Comparison of ENCODE assay signal across 10 mouse cellular contexts in the genomic region with DNA sequence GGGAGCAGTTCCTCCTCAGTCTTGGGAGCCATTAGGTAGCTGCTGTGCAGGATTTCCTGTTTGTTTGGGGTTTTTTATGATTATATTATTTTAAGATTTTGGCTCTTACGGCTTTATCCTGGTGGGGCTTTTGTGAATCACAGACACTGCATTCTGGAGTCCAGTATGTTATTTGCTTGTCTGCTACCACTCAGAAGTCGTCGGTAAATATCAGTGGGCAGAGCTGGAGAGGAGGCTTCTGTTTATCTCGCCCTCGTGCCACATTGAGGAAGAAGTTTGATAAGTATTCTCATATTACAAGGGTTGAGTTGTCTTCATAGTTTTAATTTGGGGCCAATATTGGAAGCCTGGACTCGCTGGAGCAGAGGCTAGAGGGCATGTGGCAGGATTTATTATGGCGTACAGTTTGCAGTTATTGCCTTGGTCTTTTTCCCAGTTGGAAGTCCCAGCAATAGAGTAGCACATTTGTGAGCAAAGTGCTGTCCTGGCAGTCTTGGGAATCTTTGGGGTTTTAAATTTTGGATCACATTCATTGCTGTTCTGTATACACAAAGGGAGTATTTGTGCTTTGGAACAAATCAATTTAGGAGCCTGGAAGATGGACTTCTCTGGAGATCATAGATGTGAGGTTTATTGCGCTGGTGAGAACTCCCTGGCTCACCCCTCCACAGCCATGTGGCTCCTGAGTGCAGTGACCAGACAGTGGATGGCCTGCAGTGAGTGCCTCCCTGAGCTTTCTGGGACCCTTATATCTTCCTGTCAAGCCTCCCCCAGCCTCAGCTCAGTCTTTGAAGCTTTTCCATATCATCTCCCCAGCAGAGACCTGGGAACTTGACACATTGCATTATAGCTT.
A peak's percentile ranks its signal among the peaks of the same experiment; 100 is the strongest.
DNase-seq lines count a peak whose midpoint lies in the region; ATAC-seq and TF ChIP-seq lines count a peak whose summit lies in the region.
"Had no signal": no experiment of that assay in that cellular context is flagged by ENCODE, and none has a peak within 500 bp of the region (broad histone marks: within the 10 kb centered on the region; RNA-seq: fewer than 3 reads in every experiment).

No protein-coding gene starts in this region.

- 0 out of 2 replicates have a peak, but pooled peaks cover 3% of the 10 kb centered on the region for H3K36me3 ChIP-seq in lung, embryonic 14.5 days (ENCODE audit: insufficient read depth)
- no peaks in the 10 kb centered on the region for H3K36me3 ChIP-seq in forebrain, embryonic 15.5 days
- H3K36me3 ChIP-seq in limb, embryonic 12.5 days: peaks cover 15% of the 10 kb centered on the region; the same call in 1 of the 2 replicates
- H3K36me3 ChIP-seq in liver, embryonic 12.5 days: peaks cover 6% of the 10 kb centered on the region; the same call in 1 of the 2 replicates
- H3K36me3 ChIP-seq: liver, embryonic 15.5 days had no signal

- no peak for TF ChIP-seq POLR2A in olfactory bulb, adult 2 months (IDR thresholded peaks at IDR 0.05; ENCODE audit: insufficient read depth, low read depth, low read length)

- no peak for TF ChIP-seq CTCF in lung, embryonic 14.5 days (IDR thresholded peaks at IDR 0.05; ENCODE audit: low read depth)
- TF ChIP-seq CTCF in olfactory bulb, adult 2 months (IDR thresholded peaks at IDR 0.05; ENCODE audit: insufficient read depth, low read depth, low read length): no peak

- H3K27me3 ChIP-seq in lung, embryonic 14.5 days (ENCODE audit: insufficient read depth, low read length): no peaks in the 10 kb centered on the region
- H3K27me3 ChIP-seq in forebrain, embryonic 15.5 days: no peaks in the 10 kb centered on the region
- no peaks in the 10 kb centered on the region for H3K27me3 ChIP-seq in limb, embryonic 12.5 days
- H3K27me3 ChIP-seq in liver, embryonic 12.5 days (replicated peaks): no peaks in the 10 kb centered on the region
- H3K27me3 ChIP-seq: liver, embryonic 15.5 days had no signal

- DNase-seq in lung, embryonic 14.5 days: peak; percentile 9
- DNase-seq in lung, postnatal 25 days (ENCODE audit: low spot score): no peak
- DNase-seq in layer of hippocampus, adult 9-11 months: no peak
- no peak for DNase-seq in adrenal gland, postnatal 25 days
- DNase-seq: heart, adult 2 months had no signal

- 40% methylated on average over 8 of the region's 8 CpGs for WGBS in lung, embryonic 14.5 days
- WGBS in forebrain, embryonic 15.5 days: 19% methylated on average over 8 of the region's 8 CpGs
- 19% methylated on average over 8 of the region's 8 CpGs for WGBS in limb, embryonic 12.5 days
- WGBS in olfactory bulb, adult 2 months: 44% methylated on average over 8 of the region's 8 CpGs
- WGBS in liver, embryonic 12.5 days (ENCODE audit: insufficient replicate concordance): 51% methylated on average over 8 of the region's 8 CpGs

- no peaks in the 10 kb centered on the region for H3K9me3 ChIP-seq in lung, embryonic 14.5 days (ENCODE audit: low read depth, low read length)
- H3K9me3 ChIP-seq in forebrain, embryonic 15.5 days: no peaks in the 10 kb centered on the region
- H3K9me3 ChIP-seq in limb, embryonic 12.5 days: no peaks in the 10 kb centered on the region
- no peaks in the 10 kb centered on the region for H3K9me3 ChIP-seq in liver, embryonic 12.5 days (replicated peaks)
- H3K9me3 ChIP-seq: liver, embryonic 15.5 days had no signal

- H3K4me2 ChIP-seq in lung, embryonic 14.5 days: no peak overlapping the region
- peak overlapping the region; percentile 15 for H3K4me2 ChIP-seq in forebrain, embryonic 15.5 days (replicated peaks)
- peak overlapping the region; percentile 39 for H3K4me2 ChIP-seq in limb, embryonic 12.5 days
- no peak overlapping the region for H3K4me2 ChIP-seq in liver, embryonic 12.5 days
- H3K4me2 ChIP-seq: liver, embryonic 15.5 days had no signal

- H3K27ac ChIP-seq in lung, embryonic 14.5 days (ENCODE audit: low read depth): no peak overlapping the region
- peak overlapping the region; percentile 93 for H3K27ac ChIP-seq in forebrain, embryonic 15.5 days (replicated peaks)
- H3K27ac ChIP-seq in limb, embryonic 12.5 days: peak overlapping the region; percentile 81
- 0 out of 2 replicates have a peak overlapping the region, but pooled peaks have one; percentile 15 for H3K27ac ChIP-seq in olfactory bulb, adult 2 months (ENCODE audit: insufficient read depth, low read depth, low read length)
- no peak overlapping the region for H3K27ac ChIP-seq in liver, embryonic 12.5 days
- H3K27ac ChIP-seq: heart, adult 2 months; liver, embryonic 15.5 days had no signal

- no peak for ATAC-seq in lung, embryonic 14.5 days (ENCODE audit: insufficient read depth)
- peak; percentile 30; the same call in 1 of the 2 replicates for ATAC-seq in forebrain, embryonic 15.5 days (replicated peaks)
- no peak for ATAC-seq in limb, embryonic 12.5 days (ENCODE audit: insufficient number of reproducible peaks, insufficient read depth, low FRiP score, low TSS enrichment, low read depth)
- no peak for ATAC-seq in liver, embryonic 12.5 days

- H3K4me3 ChIP-seq in lung, embryonic 14.5 days (ENCODE audit: low read depth, low read length): no peak overlapping the region
- no peak overlapping the region for H3K4me3 ChIP-seq in forebrain, embryonic 15.5 days
- no peak overlapping the region for H3K4me3 ChIP-seq in limb, embryonic 12.5 days (replicated peaks)
- no peak overlapping the region for H3K4me3 ChIP-seq in olfactory bulb, adult 2 months (ENCODE audit: insufficient read depth, low read depth, low read length)
- H3K4me3 ChIP-seq in liver, embryonic 12.5 days: no peak overlapping the region
- H3K4me3 ChIP-seq: heart, adult 2 months; liver, embryonic 15.5 days had no signal

- H3K4me1 ChIP-seq in lung, embryonic 14.5 days (ENCODE audit: insufficient read depth): no peaks in the 10 kb centered on the region; the same call in 1 of the 2 replicates
- peaks cover 45% of the 10 kb centered on the region for H3K4me1 ChIP-seq in forebrain, embryonic 15.5 days
- H3K4me1 ChIP-seq in limb, embryonic 12.5 days (replicated peaks): peaks cover 61% of the 10 kb centered on the region
- H3K4me1 ChIP-seq in olfactory bulb, adult 2 months (ENCODE audit: control insufficient read depth, insufficient read depth, low read length): peaks cover 37% of the 10 kb centered on the region
- peaks cover 22% of the 10 kb centered on the region for H3K4me1 ChIP-seq in liver, embryonic 12.5 days
- H3K4me1 ChIP-seq: liver, embryonic 15.5 days had no signal

- no peak overlapping the region for H3K9ac ChIP-seq in lung, embryonic 14.5 days
- H3K9ac ChIP-seq in forebrain, embryonic 15.5 days (replicated peaks): peak overlapping the region; percentile 4
- no peak overlapping the region for H3K9ac ChIP-seq in limb, embryonic 12.5 days (replicated peaks)
- H3K9ac ChIP-seq in liver, embryonic 12.5 days: no peak overlapping the region
- H3K9ac ChIP-seq: liver, embryonic 15.5 days had no signal

Comparison
In these comparisons a context has a peak if more than half of its experiments do, and no peak if none do; other contexts are left out.
1. H3K27ac ChIP-seq: peak in forebrain, embryonic 15.5 days (single experiment), limb, embryonic 12.5 days (single experiment) and olfactory bulb, adult 2 months (single experiment); none in lung, embryonic 14.5 days (single experiment) and liver, embryonic 12.5 days (single experiment).
2. H3K4me2 ChIP-seq: peak in forebrain, embryonic 15.5 days (single experiment) and limb, embryonic 12.5 days (single experiment); none in lung, embryonic 14.5 days (single experiment) and liver, embryonic 12.5 days (single experiment).